Mouse (Mus musculus) stomach, embryonic 15.5 days (tissue): ENCODE measurements around the gene Irf6. TPM values are rescaled to one million over a fixed set of nuclear protein-coding genes. Genes with fewer than 3 reads are reported as not detected.
A peak's percentile ranks its signal among the peaks of the same experiment; 100 is the strongest.

Source experiments
- ATAC-seq: fragments of 200-750 bp; cut with Nextera tagmentation; 2 replicates; pipeline ENCODE4 v1.8.0; 2017; ENCODE audit warnings: low read depth, moderate number of reproducible peaks, moderate TSS enrichment; ENCODE audit not compliant: insufficient read depth, low FRiP score
- H3K27ac ChIP-seq: fragments of 300-500 bp; sonication (generic); 2 replicates; pipeline ENCODE4 v1.5.1; 2015; ENCODE audit warnings: mild to moderate bottlenecking, inconsistent platforms
- H3K27me3 ChIP-seq: fragments of 300-500 bp; sonication (generic); replicated peaks from 2 replicates; pipeline ENCODE4 v1.6.1; 2015; ENCODE audit warnings: inconsistent platforms
- H3K36me3 ChIP-seq: fragments of 300-500 bp; sonication (generic); 2 replicates; pipeline ENCODE4 v1.6.1; 2015; ENCODE audit warnings: inconsistent platforms
- H3K4me1 ChIP-seq: fragments of 300-500 bp; sonication (generic); 2 replicates; pipeline ENCODE4 v1.6.1; 2015; ENCODE audit warnings: inconsistent platforms
- H3K4me2 ChIP-seq: fragments of 300-500 bp; sonication (generic); 2 replicates; pipeline ENCODE4 v1.6.1; 2015; ENCODE audit warnings: mild to moderate bottlenecking, inconsistent platforms
- H3K4me3 ChIP-seq: fragments of 300-500 bp; sonication (generic); replicated peaks from 2 replicates; pipeline ENCODE4 v1.5.1; 2015; ENCODE audit warnings: inconsistent platforms
- H3K9ac ChIP-seq: fragments of 300-500 bp; sonication (generic); 2 replicates; pipeline ENCODE4 v1.6.1; 2015; ENCODE audit warnings: inconsistent platforms
- H3K9me3 ChIP-seq: fragments of 300-500 bp; sonication (generic); 2 replicates; pipeline ENCODE4 v1.6.1; 2016; ENCODE audit warnings: inconsistent platforms
- WGBS: fragments of 180-500 bp; shearing (Covaris S2); methylation state at CpG from one replicate; pipeline ENCODE4 v1.1.7; 2015; 5-methylcytosine and 5-hydroxymethylcytosine counted together
- polyA plus RNA-seq: library from polyadenylated mRNA; unstranded; fragments of >200 nt; fragmentation: Nextera tagmentation; extraction: Ambion mirVana; gene quantifications from 2 replicates; pipeline ENCODE4 v1.2.1, GENCODE M21; 2015

The Irf6 gene
- polyA plus RNA-seq, 1 experiment from 2014 or later: 56.3 TPM

DNA sequence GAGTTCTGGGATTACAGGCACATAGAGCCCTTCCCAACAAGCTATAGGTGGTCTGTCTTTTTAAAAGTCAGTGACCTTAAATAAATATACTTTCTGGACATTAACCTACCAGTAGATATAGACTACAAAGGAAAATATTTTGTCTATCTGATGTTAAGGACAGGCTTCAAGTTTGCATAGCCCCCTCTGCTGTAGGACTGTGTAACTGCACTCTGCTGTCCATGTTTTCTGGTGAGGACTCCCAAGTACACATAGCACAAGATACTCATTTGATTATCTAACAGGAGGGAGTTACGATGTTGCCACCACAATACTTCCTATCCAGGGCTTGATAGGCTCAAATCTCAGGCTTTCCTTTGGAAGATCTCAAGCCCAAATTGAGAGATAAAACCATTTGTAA, 19.2 kb upstream of the Irf6 start:
- Histone ChIP-seq H3K27ac (no peak overlapping the region), H3K4me1 (peaks cover 12% of the 10 kb centered on the region), H3K9me3 (no peaks in the 10 kb centered on the region), H3K4me3 (no peak overlapping the region), H3K4me2 (no peak overlapping the region), H3K9ac (no peak overlapping the region), H3K27me3 (no peaks in the 10 kb centered on the region), H3K36me3 (no peaks in the 10 kb centered on the region)
- 85% methylated on average over 1 of the region's 1 CpGs for WGBS
- no peak for ATAC-seq

GRCm38 (mm10) chr1:193138087-193138486, 14.8 kb upstream of the Irf6 start:
- Histone ChIP-seq H3K9me3 (no peaks in the 10 kb centered on the region), H3K4me1 (no peaks in the 10 kb centered on the region; the same call in 1 of the 2 replicates), H3K4me3 (no peak overlapping the region), H3K4me2 (no peak overlapping the region), H3K9ac (no peak overlapping the region), H3K27ac (no peak overlapping the region), H3K36me3 (no peaks in the 10 kb centered on the region), H3K27me3 (no peaks in the 10 kb centered on the region)
- no peak for ATAC-seq
- WGBS: 34% methylated on average over 7 of the region's 7 CpGs

GRCm38 (mm10) chr1:193138669-193139068, 14.2 kb upstream of the Irf6 start:
- H3K27me3 ChIP-seq: no peaks in the 10 kb centered on the region
- no peak overlapping the region for H3K9ac ChIP-seq
- no peaks in the 10 kb centered on the region; the same call in 1 of the 2 replicates for H3K4me1 ChIP-seq
- H3K36me3 ChIP-seq: no peaks in the 10 kb centered on the region
- no peak overlapping the region for H3K4me2 ChIP-seq
- ATAC-seq: 0 out of 2 replicates have a peak, but pooled peaks have one; percentile 53
- no peaks in the 10 kb centered on the region for H3K9me3 ChIP-seq
- WGBS: 34% methylated on average over 3 of the region's 3 CpGs
- no peak overlapping the region for H3K27ac ChIP-seq
- no peak overlapping the region for H3K4me3 ChIP-seq

DNA sequence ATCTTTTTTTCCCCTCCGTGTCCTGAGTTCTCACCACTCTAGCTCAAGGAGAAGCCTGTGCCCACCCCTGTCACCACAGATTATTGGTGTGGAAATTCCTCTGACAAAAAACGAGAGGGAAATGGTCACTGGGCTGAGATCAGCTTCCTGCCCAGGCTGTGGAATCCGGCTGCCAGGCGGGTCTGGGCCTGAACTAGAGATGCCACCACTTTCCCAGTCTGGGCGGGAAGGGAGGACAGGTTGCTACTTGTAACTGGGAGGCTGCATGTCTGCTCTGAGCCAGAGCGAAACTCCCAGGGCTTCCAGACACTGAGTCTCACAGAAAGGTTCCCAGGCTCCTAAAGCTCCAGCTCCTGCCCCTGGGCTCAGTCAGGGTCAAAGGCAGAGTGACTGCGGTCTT, 11.8 kb upstream of the Irf6 start:
- no peak overlapping the region for H3K4me2 ChIP-seq
- ATAC-seq: no peak
- H3K36me3 ChIP-seq: no peaks in the 10 kb centered on the region
- H3K4me1 ChIP-seq: no peaks in the 10 kb centered on the region; the same call in 1 of the 2 replicates
- no peak overlapping the region for H3K4me3 ChIP-seq
- peak overlapping the region; percentile 74 for H3K27ac ChIP-seq
- 69% methylated on average over 7 of the region's 7 CpGs for WGBS
- no peaks in the 10 kb centered on the region for H3K9me3 ChIP-seq
- no peaks in the 10 kb centered on the region for H3K27me3 ChIP-seq
- H3K9ac ChIP-seq: no peak overlapping the region

- Histone ChIP-seq H3K9me3 (no peaks in the 10 kb centered on the region), H3K4me2 (no peak overlapping the region), H3K4me3 (no peak overlapping the region), H3K4me1 (no peaks in the 10 kb centered on the region; the same call in 1 of the 2 replicates), H3K27me3 (no peaks in the 10 kb centered on the region), H3K36me3 (no peaks in the 10 kb centered on the region), H3K9ac (no peak overlapping the region), H3K27ac (no peak overlapping the region)
- WGBS: 75% methylated on average over 8 of the region's 8 CpGs
- ATAC-seq: no peak
Measured at GRCm38 (mm10) chr1:193142517-193143062, 10.3 kb upstream of the Irf6 start.

GRCm38 (mm10) chr1:193144516-193144915, 8.4 kb upstream of the Irf6 start:
- 84% methylated on average over 6 of the region's 6 CpGs for WGBS
- no peak overlapping the region for H3K4me2 ChIP-seq
- no peaks in the 10 kb centered on the region for H3K9me3 ChIP-seq
- H3K36me3 ChIP-seq: no peaks in the 10 kb centered on the region
- no peak overlapping the region for H3K4me3 ChIP-seq
- H3K9ac ChIP-seq: no peak overlapping the region
- no peaks in the 10 kb centered on the region for H3K27me3 ChIP-seq
- no peak overlapping the region for H3K27ac ChIP-seq
- no peak for ATAC-seq
- no peaks in the 10 kb centered on the region; the same call in 1 of the 2 replicates for H3K4me1 ChIP-seq

DNA sequence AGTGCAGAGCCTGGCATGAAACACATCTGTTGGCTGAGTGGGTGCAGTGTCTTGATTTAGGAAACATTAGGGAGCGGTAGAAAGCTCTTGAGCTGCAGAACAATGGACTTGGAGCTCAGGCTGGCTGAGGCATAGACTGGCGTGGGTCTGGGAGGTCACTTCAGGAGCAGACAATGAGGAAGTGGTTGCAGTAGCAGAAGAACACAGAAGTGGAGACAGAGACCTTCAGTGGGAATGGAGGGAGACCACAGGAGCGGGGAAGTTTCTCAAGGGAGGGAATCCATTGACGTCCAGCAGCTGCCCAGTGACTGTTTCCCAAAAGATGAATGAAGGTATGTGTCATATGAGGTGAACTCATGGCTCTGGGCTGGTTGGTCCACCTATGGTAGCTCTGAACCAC, 7.8 kb upstream of the Irf6 start:
- Histone ChIP-seq H3K9me3 (no peaks in the 10 kb centered on the region), H3K4me3 (no peak overlapping the region), H3K36me3 (no peaks in the 10 kb centered on the region), H3K27me3 (no peaks in the 10 kb centered on the region), H3K4me1 (no peaks in the 10 kb centered on the region; the same call in 1 of the 2 replicates), H3K4me2 (no peak overlapping the region), H3K27ac (no peak overlapping the region), H3K9ac (no peak overlapping the region)
- 70% methylated on average over 4 of the region's 4 CpGs for WGBS
- ATAC-seq: no peak

DNA sequence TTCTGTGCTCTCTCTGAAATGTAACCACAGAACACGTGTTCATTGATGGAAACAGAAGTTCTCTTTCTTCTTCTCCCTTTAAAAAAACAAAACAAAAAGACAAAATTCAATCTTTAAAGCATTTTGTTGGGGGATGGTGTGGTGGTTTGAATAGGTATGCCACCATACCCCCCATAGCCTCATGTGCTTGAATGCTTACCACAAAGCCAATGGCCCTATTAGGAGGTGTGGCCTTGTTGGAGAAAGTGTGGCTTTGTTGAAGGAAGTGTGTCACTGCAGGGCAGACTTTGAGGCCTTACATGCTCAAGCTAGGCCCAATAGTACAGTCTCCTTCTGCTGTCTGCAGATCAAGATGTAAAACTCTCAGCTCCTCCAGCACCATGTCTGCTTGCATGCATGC, 6.5 kb upstream of the Irf6 start:
- Histone ChIP-seq H3K4me2 (no peak overlapping the region), H3K27ac (no peak overlapping the region), H3K9ac (no peak overlapping the region), H3K9me3 (no peaks in the 10 kb centered on the region), H3K4me1 (no peaks in the 10 kb centered on the region; the same call in 1 of the 2 replicates), H3K36me3 (no peaks in the 10 kb centered on the region), H3K27me3 (no peaks in the 10 kb centered on the region), H3K4me3 (no peak overlapping the region)
- 81% methylated on average over 1 of the region's 1 CpGs for WGBS
- ATAC-seq: no peak

DNA sequence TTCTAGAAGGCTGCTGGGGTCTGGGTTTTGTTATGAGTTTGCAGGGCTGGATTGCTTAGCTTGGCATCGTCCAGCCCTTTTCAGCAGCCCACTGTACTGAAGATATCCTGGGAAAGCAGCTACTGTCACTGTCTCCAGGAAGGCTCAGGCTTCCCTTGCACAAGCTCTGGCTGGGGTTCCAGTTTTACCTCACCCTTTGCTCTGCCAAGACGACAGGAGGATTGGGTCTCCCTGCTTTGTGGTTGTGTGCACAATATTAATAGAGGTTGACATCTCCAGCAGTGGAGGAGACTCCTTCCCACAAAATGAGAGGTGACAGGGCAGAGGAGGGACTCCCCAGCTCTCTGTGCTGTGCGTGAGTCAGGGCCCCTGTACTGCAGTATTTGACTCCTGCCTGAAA, 3.7 kb upstream of the Irf6 start:
- Histone ChIP-seq H3K4me3 (no peak overlapping the region), H3K4me1 (peaks cover 7% of the 10 kb centered on the region; the same call in 1 of the 2 replicates), H3K9ac (no peak overlapping the region), H3K4me2 (no peak overlapping the region), H3K27ac (no peak overlapping the region), H3K27me3 (peaks cover 7% of the 10 kb centered on the region; the same call in 1 of the 2 replicates), H3K36me3 (no peaks in the 10 kb centered on the region), H3K9me3 (no peaks in the 10 kb centered on the region)
- 65% methylated on average over 3 of the region's 3 CpGs for WGBS
- no peak for ATAC-seq

GRCm38 (mm10) chr1:193151134-193151533, 1.8 kb upstream of the Irf6 start:
- Histone ChIP-seq H3K9ac (no peak overlapping the region), H3K4me1 (peaks cover 7% of the 10 kb centered on the region; the same call in 1 of the 2 replicates), H3K9me3 (no peaks in the 10 kb centered on the region), H3K36me3 (no peaks in the 10 kb centered on the region), H3K4me3 (no peak overlapping the region), H3K27me3 (peaks cover 7% of the 10 kb centered on the region; the same call in 1 of the 2 replicates), H3K27ac (no peak overlapping the region), H3K4me2 (no peak overlapping the region)
- 38% methylated on average over 7 of the region's 7 CpGs for WGBS
- no peak for ATAC-seq

DNA sequence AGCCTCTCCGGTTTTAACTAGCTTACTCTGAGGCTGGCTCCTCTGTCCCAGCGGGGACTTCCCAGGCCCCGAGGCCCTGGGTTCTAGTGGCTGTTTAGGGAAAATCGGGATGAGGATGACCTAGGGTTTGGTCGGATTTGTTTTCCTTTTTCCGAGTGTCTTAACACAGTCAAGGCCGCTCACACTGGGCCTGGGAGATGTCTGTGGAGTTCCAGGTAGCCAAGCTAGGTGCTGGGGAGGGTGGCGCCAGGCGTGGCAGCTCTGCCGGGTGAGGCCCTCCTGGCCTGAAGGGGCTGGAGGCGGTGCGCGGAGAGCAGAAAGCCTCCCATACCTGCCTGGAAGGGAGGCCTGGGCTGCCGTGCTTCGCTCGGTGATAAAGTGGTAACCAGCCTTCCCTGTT, 650 bp downstream of the Irf6 start:
- Histone ChIP-seq H3K27me3 (peaks cover 7% of the 10 kb centered on the region; the same call in 1 of the 2 replicates), H3K9me3 (no peaks in the 10 kb centered on the region), H3K27ac (peak overlapping the region; percentile 82), H3K4me2 (peak overlapping the region; percentile 60), H3K9ac (peak overlapping the region; percentile 43), H3K4me1 (peaks cover 17% of the 10 kb centered on the region), H3K36me3 (no peaks in the 10 kb centered on the region), H3K4me3 (peak overlapping the region; percentile 51)
- 27% methylated on average over 16 of the region's 16 CpGs for WGBS
- peak; percentile 44 for ATAC-seq

GRCm38 (mm10) chr1:193156316-193157110, 3.6 kb downstream of the Irf6 start:
- no peaks in the 10 kb centered on the region for H3K9me3 ChIP-seq
- peak overlapping the region; percentile 65 for H3K27ac ChIP-seq
- ATAC-seq: no peak
- peaks cover 7% of the 10 kb centered on the region; the same call in 1 of the 2 replicates for H3K27me3 ChIP-seq
- peaks cover 36% of the 10 kb centered on the region for H3K4me1 ChIP-seq
- H3K4me3 ChIP-seq: no peak overlapping the region
- WGBS: 46% methylated on average over 15 of the region's 15 CpGs
- H3K9ac ChIP-seq: no peak overlapping the region
- H3K36me3 ChIP-seq: no peaks in the 10 kb centered on the region
- H3K4me2 ChIP-seq: peak overlapping the region; percentile 34
